Mouse (Mus musculus): ENCODE data around the gene Bag5. TPM values are rescaled to one million over a fixed set of nuclear protein-coding genes. Genes with fewer than 3 reads are reported as not detected.

Bag5 gene
- polyA plus RNA-seq, 1 experiment from 2014 or later = 57.6 TPM

- H3K27me3 ChIP-seq = no peaks in the 10 kb centered on the region
- 60% methylated on average over 7 of the region's 7 CpGs for WGBS
- peaks cover 34% of the 10 kb centered on the region for H3K36me3 ChIP-seq
- H3K9me3 ChIP-seq = no peaks in the 10 kb centered on the region
- peaks cover 28% of the 10 kb centered on the region for H3K4me1 ChIP-seq (replicated peaks)
- ATAC-seq (ENCODE audit: low read depth) = no peak
- peak overlapping the region; percentile 77; the same call in 1 of the 2 replicates for H3K9ac ChIP-seq
- H3K4me3 ChIP-seq = peak overlapping the region; percentile 62
- H3K27ac ChIP-seq (replicated peaks) = no peak overlapping the region
- H3K4me2 ChIP-seq = peak overlapping the region; percentile 73
Measured at GRCm38 (mm10) chr12:111678997-111679396, 34.1 kb downstream of the Bag5 start.

GRCm38 (mm10) chr12:111678670-111678933 is 34.5 kb downstream of the Bag5 start:
- Histone ChIP-seq H3K4me3 (peak overlapping the region; percentile 62), H3K36me3 (peaks cover 30% of the 10 kb centered on the region), H3K9me3 (no peaks in the 10 kb centered on the region), H3K9ac (peak overlapping the region; percentile 77), H3K4me1 (replicated peaks) (peaks cover 28% of the 10 kb centered on the region), H3K27ac (replicated peaks) (no peak overlapping the region), H3K27me3 (no peaks in the 10 kb centered on the region), H3K4me2 (peak overlapping the region; percentile 73)
- no peak for ATAC-seq (ENCODE audit: low read depth)
- WGBS = 7% methylated on average over 13 of the region's 13 CpGs

DNA sequence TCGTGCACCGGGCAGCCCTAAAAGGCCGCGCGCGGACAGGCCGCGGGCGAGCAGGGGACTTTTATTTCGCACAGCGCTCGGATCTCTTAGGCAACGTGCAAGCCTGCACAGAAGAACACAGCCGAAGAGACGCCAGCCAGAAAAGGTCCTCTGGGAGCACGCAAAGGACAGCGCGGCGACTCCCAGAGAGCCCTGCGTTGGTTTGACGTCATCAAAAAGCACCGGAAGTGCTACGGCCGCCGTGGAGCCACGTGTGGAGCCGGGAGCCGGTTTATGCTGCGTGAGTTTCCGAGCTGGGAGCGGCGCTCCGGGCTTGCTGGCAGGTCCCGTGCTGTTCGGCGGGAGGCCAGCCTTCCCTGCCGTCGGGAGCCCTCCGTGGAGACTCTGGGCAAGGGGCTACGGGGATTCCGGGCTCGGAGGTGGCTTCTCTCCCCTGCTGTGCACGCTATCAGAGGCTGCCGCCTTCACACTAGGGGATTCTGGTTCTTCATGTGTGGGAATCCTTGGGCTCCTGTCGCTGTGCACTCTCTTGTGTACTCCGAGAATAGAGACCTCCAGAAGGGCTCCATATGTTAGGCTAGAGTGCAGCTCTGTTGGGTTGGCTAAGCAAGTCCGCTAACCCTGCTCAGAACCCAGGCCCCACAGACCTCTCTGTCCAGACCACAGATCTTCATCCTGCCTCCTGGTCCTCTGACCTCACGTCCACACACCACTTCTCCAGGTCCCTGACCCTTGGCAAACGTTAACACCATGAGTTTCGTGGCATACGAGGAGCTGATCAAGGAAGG is 35.0 kb downstream of the Bag5 start, which contains the start of gene Trmt61a:
Trmt61a (plus strand) TSS at position 224 of the 788 bp plus-strand sequence.
- peak; percentile 92 for ATAC-seq (ENCODE audit: low read depth)
- Histone ChIP-seq H3K9ac (peak within 1 kb of the TSS; percentile 77), H3K4me2 (peak within 1 kb of the TSS; percentile 73), H3K27ac (replicated peaks) (peak within 1 kb of the TSS; percentile 94), H3K4me1 (replicated peaks) (peaks cover 29% of the 10 kb centered on the region), H3K36me3 (peaks cover 26% of the 10 kb centered on the region), H3K9me3 (no peaks in the 10 kb centered on the region), H3K27me3 (no peaks in the 10 kb centered on the region; the same call in 1 of the 2 replicates), H3K4me3 (peak within 1 kb of the TSS; percentile 62)
- under 1% methylated on average over 51 of the region's 51 CpGs for WGBS

GRCm38 (mm10) chr12:111677421-111677820 is 35.6 kb downstream of the Bag5 start:
- H3K4me1 ChIP-seq (replicated peaks) = peaks cover 36% of the 10 kb centered on the region
- peak overlapping the region; percentile 77 for H3K9ac ChIP-seq
- WGBS = 17% methylated on average over 5 of the region's 5 CpGs
- H3K4me2 ChIP-seq = peak overlapping the region; percentile 73
- peak; percentile 54 for ATAC-seq (ENCODE audit: low read depth)
- H3K27ac ChIP-seq (replicated peaks) = peak overlapping the region; percentile 94
- H3K4me3 ChIP-seq = peak overlapping the region; percentile 62
- H3K9me3 ChIP-seq = no peaks in the 10 kb centered on the region
- H3K27me3 ChIP-seq = no peaks in the 10 kb centered on the region; the same call in 1 of the 2 replicates
- H3K36me3 ChIP-seq = peaks cover 20% of the 10 kb centered on the region

DNA sequence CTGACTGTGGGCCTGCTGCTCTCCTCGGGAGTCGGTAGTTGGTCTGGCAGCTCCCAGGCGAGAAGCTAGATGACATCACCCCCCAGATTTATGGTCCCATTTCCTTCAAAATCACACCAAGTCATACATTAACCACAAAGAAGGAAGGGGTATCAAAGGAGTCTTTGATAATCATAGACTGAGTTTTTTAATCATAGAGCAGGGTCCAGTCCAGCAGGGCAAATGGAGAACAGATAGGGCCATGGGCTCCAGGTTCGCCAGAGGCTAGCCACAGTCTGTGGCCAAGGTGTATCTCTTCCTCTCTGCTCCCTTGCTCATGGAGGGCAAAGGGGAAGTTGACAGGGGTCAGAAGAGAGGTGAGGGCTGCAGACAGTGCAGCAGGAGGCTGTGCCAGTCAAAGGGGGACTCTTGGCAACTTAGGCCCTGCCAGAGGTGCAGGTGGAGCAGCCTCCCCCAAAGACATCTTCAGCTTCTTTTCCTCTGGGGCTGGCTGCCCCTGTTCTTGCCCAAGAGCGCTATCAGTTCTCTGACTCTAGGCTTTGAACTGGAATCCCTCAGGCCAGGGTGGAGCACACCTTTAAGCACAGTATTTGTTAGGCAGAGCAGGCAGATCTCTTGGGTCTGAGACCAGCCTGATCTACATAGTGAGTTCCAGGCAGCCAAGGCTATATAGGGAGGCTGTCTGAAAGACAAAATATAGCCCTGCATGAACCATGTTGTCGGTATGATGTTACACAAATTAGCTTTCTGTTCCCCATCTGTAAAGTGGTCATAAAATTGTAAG is 37.1 kb downstream of the Bag5 start:
- no peak for ATAC-seq (ENCODE audit: low read depth)
- Histone ChIP-seq H3K4me2 (no peak overlapping the region), H3K9ac (peak overlapping the region; percentile 6; the same call in 1 of the 2 replicates), H3K9me3 (no peaks in the 10 kb centered on the region), H3K27ac (replicated peaks) (no peak overlapping the region), H3K4me3 (no peak overlapping the region), H3K4me1 (replicated peaks) (peaks cover 40% of the 10 kb centered on the region), H3K36me3 (peaks cover 7% of the 10 kb centered on the region), H3K27me3 (no peaks in the 10 kb centered on the region; the same call in 1 of the 2 replicates)
- WGBS = 83% methylated on average over 6 of the region's 6 CpGs

- no peaks in the 10 kb centered on the region; the same call in 1 of the 2 replicates for H3K27me3 ChIP-seq
- peaks cover 5% of the 10 kb centered on the region for H3K36me3 ChIP-seq
- ATAC-seq (ENCODE audit: low read depth) = no peak
- peaks cover 50% of the 10 kb centered on the region for H3K4me1 ChIP-seq (replicated peaks)
- no peak overlapping the region for H3K4me2 ChIP-seq
- 62% methylated on average over 2 of the region's 2 CpGs for WGBS
- H3K9ac ChIP-seq = no peak overlapping the region
- no peak overlapping the region for H3K27ac ChIP-seq (replicated peaks)
- no peaks in the 10 kb centered on the region for H3K9me3 ChIP-seq
- H3K4me3 ChIP-seq = no peak overlapping the region
Measured at GRCm38 (mm10) chr12:111674850-111675486, 38.1 kb downstream of the Bag5 start.

- WGBS = 6% methylated on average over 12 of the region's 12 CpGs
- peak overlapping the region; percentile 97 for H3K4me3 ChIP-seq
- H3K4me2 ChIP-seq = peak overlapping the region; percentile 97
- H3K27ac ChIP-seq (replicated peaks) = peak overlapping the region; percentile 95
- no peaks in the 10 kb centered on the region for H3K9me3 ChIP-seq
- H3K27me3 ChIP-seq = no peaks in the 10 kb centered on the region; the same call in 1 of the 2 replicates
- H3K36me3 ChIP-seq = peaks cover 17% of the 10 kb centered on the region
- ATAC-seq (ENCODE audit: low read depth) = 0 out of 2 replicates have a peak, but pooled peaks have one; percentile 0
- H3K9ac ChIP-seq = peak overlapping the region; percentile 99
- peaks cover 57% of the 10 kb centered on the region for H3K4me1 ChIP-seq (replicated peaks)
Measured at GRCm38 (mm10) chr12:111672581-111672980, 40.5 kb downstream of the Bag5 start.

DNA sequence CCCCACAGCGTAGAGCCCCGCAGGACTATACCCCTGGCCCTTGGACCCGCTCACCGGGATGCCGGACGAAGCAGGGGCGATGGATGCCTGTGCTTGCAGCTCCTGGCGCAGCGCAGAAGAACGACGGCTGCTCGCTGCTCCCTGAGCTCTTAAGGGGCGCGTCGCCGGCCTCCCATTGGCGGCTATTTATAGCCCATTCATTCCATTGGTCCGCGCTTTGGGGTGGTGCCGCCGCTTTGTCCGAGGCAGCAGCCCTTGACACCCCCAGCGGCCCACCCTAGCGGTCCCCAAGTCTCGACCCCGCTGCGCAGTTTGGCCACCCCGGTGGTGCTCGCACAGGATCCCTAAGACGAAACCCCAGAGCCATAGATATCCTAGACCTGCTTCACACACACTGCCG is 40.9 kb downstream of the Bag5 start, which contains the start of gene Ckb:
Ckb (minus strand) TSS at position 163 of the 400 bp plus-strand sequence.
- Histone ChIP-seq H3K27me3 (no peaks in the 10 kb centered on the region; the same call in 1 of the 2 replicates), H3K4me1 (replicated peaks) (peaks cover 53% of the 10 kb centered on the region), H3K27ac (replicated peaks) (peak within 1 kb of the TSS; percentile 95), H3K36me3 (peaks cover 21% of the 10 kb centered on the region), H3K4me2 (peak within 1 kb of the TSS; percentile 97), H3K4me3 (peak within 1 kb of the TSS; percentile 97), H3K9ac (peak within 1 kb of the TSS; percentile 99), H3K9me3 (no peaks in the 10 kb centered on the region)
- ATAC-seq (ENCODE audit: low read depth) = peak; percentile 89
- WGBS = under 1% methylated on average over 31 of the region's 31 CpGs

- peak; percentile 72 for ATAC-seq (ENCODE audit: low read depth)
- H3K4me1 ChIP-seq (replicated peaks) = peaks cover 46% of the 10 kb centered on the region
- WGBS = under 1% methylated on average over 34 of the region's 34 CpGs
- peak overlapping the region; percentile 97 for H3K4me3 ChIP-seq
- H3K36me3 ChIP-seq = peaks cover 27% of the 10 kb centered on the region
- no peaks in the 10 kb centered on the region for H3K9me3 ChIP-seq
- peak overlapping the region; percentile 95 for H3K27ac ChIP-seq (replicated peaks)
- peak overlapping the region; percentile 99 for H3K9ac ChIP-seq
- peak overlapping the region; percentile 97 for H3K4me2 ChIP-seq
- no peaks in the 10 kb centered on the region; the same call in 1 of the 2 replicates for H3K27me3 ChIP-seq
Measured at GRCm38 (mm10) chr12:111671431-111671902, 41.6 kb downstream of the Bag5 start.

- Histone ChIP-seq H3K27me3 (no peaks in the 10 kb centered on the region; the same call in 1 of the 2 replicates), H3K9me3 (no peaks in the 10 kb centered on the region), H3K4me3 (peak overlapping the region; percentile 97), H3K4me1 (replicated peaks) (peaks cover 46% of the 10 kb centered on the region), H3K4me2 (peak overlapping the region; percentile 97), H3K27ac (replicated peaks) (peak overlapping the region; percentile 95), H3K36me3 (peaks cover 31% of the 10 kb centered on the region), H3K9ac (peak overlapping the region; percentile 99)
- WGBS = under 1% methylated on average over 35 of the region's 35 CpGs
- peak; percentile 2 for ATAC-seq (ENCODE audit: low read depth)
Measured at GRCm38 (mm10) chr12:111670976-111671375, 42.1 kb downstream of the Bag5 start.

DNA sequence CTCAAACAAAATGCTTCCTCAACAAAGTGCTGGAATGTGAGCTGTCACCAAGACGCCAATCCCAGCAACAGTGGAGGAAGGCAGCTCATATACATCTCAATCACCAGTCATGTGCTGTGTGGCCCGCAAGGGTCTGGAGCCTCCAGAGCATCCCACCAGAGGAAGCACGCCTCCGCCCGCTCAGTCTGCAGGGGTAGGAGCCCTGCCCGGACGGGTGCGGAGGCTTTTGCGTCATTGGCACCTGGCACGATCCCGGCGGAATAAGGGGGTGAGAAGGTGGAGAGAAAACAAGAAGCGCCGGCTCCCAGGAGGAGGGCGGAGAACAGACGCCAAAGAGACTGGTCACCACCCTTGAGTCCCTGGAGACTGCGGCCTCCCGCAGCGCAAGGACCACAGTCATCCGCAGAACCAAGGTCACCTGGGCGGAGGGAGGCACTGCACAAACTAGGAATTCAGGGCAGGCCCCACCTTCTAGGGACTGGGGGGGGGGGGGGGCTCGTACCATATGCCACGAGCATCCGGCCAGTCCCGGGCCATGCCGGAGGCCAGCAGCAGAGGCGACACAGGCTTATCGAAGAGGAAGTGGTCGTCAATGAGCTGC is 42.6 kb downstream of the Bag5 start:
- peak overlapping the region; percentile 97 for H3K4me2 ChIP-seq
- peak overlapping the region; percentile 95 for H3K27ac ChIP-seq (replicated peaks)
- H3K36me3 ChIP-seq = peaks cover 31% of the 10 kb centered on the region
- H3K9me3 ChIP-seq = no peaks in the 10 kb centered on the region
- H3K9ac ChIP-seq = peak overlapping the region; percentile 99
- ATAC-seq (ENCODE audit: low read depth) = no peak; the same call in 1 of the 2 replicates
- peak overlapping the region; percentile 97 for H3K4me3 ChIP-seq
- H3K4me1 ChIP-seq (replicated peaks) = peaks cover 46% of the 10 kb centered on the region
- 3% methylated on average over 29 of the region's 29 CpGs for WGBS
- H3K27me3 ChIP-seq = no peaks in the 10 kb centered on the region; the same call in 1 of the 2 replicates
